Mouse (Mus musculus) bone marrow macrophage, adult 2 months (primary cell): ENCODE results near the gene Csf2rb.

Source experiments
- CTCF ChIP-seq: IDR thresholded peaks from 2 replicates; pipeline ENCODE4 v1.5.1; 2012; ENCODE audit warnings: low read depth, mild to moderate bottlenecking, low read length, moderate library complexity
- POLR2A ChIP-seq: IDR thresholded peaks from 2 replicates; pipeline ENCODE4 v1.6.1; 2012; ENCODE audit warnings: mild to moderate bottlenecking, low read depth, low read length, borderline replicate concordance

DNA sequence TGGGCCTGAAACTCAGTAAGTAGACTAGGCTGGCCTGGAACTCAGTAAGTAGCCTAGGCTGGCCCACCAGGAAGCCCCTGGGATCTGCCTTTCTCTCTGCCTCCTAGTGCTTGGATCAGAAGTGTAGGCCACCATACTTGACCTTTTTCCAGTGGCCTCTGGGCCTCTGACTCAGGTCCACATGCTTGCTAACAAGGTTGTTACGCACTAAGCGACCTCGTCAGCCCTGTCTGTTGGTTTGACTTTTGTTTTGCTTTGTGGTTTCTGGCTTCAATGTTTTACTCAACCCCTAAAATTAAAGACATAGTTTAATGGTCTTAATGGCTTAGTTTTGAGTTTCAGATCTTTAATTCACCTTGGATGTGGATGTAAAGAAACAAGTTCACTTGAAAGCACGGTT lies 5.2 kb downstream of the Csf2rb start:
- TF ChIP-seq POLR2A (no peak), CTCF (no peak)
